In the genomic region with DNA sequence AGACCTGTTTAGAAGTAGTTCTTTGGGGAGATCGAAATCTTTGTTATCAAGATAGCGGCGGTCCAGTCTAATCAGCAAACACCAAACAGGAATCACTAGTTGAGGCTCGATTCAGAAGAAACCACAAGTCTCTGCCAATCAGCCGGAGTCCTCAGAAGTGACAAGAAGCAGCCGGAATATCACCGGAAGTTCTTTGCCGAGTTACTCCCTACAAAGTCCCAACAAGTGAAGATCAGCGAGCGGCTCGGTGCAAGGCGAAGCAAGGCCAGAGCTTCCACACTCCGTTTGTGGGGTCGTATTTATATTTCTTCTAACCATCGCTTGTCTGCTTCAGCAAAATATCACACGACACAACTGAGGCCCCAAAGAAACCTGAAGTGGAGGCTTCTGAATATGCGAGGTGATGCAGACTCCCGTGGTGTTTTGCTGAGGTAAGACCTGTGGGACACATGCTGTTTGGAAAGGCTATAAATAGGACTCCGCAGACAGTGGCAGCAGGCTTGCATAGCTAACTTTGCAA, we compare ENCODE assay signal across 17 mouse cellular contexts. TPM values are rescaled to one million over a fixed set of nuclear protein-coding genes. Genes with fewer than 3 reads are reported as not detected.
DNase-seq lines count a peak whose midpoint lies in the region; ATAC-seq and TF ChIP-seq lines count a peak whose summit lies in the region.
"Had no signal": no experiment of that assay in that cellular context is flagged by ENCODE, and none has a peak within 500 bp of the region (broad histone marks: within the 10 kb centered on the region; RNA-seq: fewer than 3 reads in every experiment).

No protein-coding gene starts in this region.

- WGBS in forebrain, embryonic 11.5 days, result 88% methylated on average over 19 of the region's 19 CpGs
- 87% methylated on average over 19 of the region's 19 CpGs for WGBS in forebrain, embryonic 12.5 days
- 59% methylated on average over 19 of the region's 19 CpGs for WGBS in heart, embryonic 11.5 days (ENCODE audit: insufficient replicate concordance)
- WGBS in liver, embryonic 11.5 days, result 56% methylated on average over 19 of the region's 19 CpGs

- H3K27me3 ChIP-seq in forebrain, embryonic 11.5 days (ENCODE audit: control insufficient read depth, insufficient read depth, low read length), result no peaks in the 10 kb centered on the region
- H3K27me3 ChIP-seq in forebrain, embryonic 12.5 days, result no peaks in the 10 kb centered on the region
- no peaks in the 10 kb centered on the region for H3K27me3 ChIP-seq in heart, embryonic 11.5 days (ENCODE audit: control insufficient read depth, insufficient read depth, low read length)
- no peaks in the 10 kb centered on the region; the same call in 1 of the 2 replicates for H3K27me3 ChIP-seq in liver, embryonic 11.5 days (replicated peaks; ENCODE audit: control insufficient read depth, insufficient read depth, low read length)
- H3K27me3 ChIP-seq: kidney, embryonic 15.5 days; midbrain, embryonic 12.5 days had no signal

- H3K27ac ChIP-seq in forebrain, embryonic 11.5 days (ENCODE audit: low read depth, low read length), result no peak overlapping the region
- H3K27ac ChIP-seq in forebrain, embryonic 12.5 days, result no peak overlapping the region
- H3K27ac ChIP-seq in ES-E14 (ENCODE audit: insufficient read depth, low read depth, low read length, poor library complexity, severe bottlenecking), result peak overlapping the region; percentile 55
- H3K27ac ChIP-seq in heart, embryonic 11.5 days (ENCODE audit: low read depth, low read length), result peak overlapping the region; percentile 66; the same call in 1 of the 2 replicates
- H3K27ac ChIP-seq in liver, embryonic 11.5 days (ENCODE audit: low read depth, low read length), result peak overlapping the region; percentile 54
- H3K27ac ChIP-seq: midbrain, embryonic 12.5 days had no signal

- H3K36me3 ChIP-seq in forebrain, embryonic 11.5 days (ENCODE audit: control insufficient read depth, insufficient read depth, low read length), result no peaks in the 10 kb centered on the region
- H3K36me3 ChIP-seq in forebrain, embryonic 12.5 days (replicated peaks), result no peaks in the 10 kb centered on the region
- no peaks in the 10 kb centered on the region for H3K36me3 ChIP-seq in ES-E14 (ENCODE audit: control insufficient read depth, insufficient read depth, low read length, poor library complexity, severe bottlenecking)
- H3K36me3 ChIP-seq in heart, embryonic 11.5 days (ENCODE audit: control insufficient read depth, insufficient read depth, low read length), result no peaks in the 10 kb centered on the region
- no peaks in the 10 kb centered on the region for H3K36me3 ChIP-seq in liver, embryonic 11.5 days (ENCODE audit: control insufficient read depth, insufficient read depth, low read length)
- H3K36me3 ChIP-seq: kidney, embryonic 15.5 days; midbrain, embryonic 12.5 days had no signal

- H3K9ac ChIP-seq in forebrain, embryonic 11.5 days (ENCODE audit: low read length), result no peak overlapping the region
- H3K9ac ChIP-seq in forebrain, embryonic 12.5 days, result no peak overlapping the region
- peak overlapping the region; percentile 38 for H3K9ac ChIP-seq in ES-E14 (ENCODE audit: insufficient read depth, low read depth, low read length, poor library complexity, severe bottlenecking)
- H3K9ac ChIP-seq in heart, embryonic 11.5 days (ENCODE audit: low read depth, low read length), result 0 out of 2 replicates have a peak overlapping the region, but pooled peaks have one; percentile 39
- peak overlapping the region; percentile 57 for H3K9ac ChIP-seq in liver, embryonic 11.5 days (ENCODE audit: low read depth, low read length)
- H3K9ac ChIP-seq: kidney, embryonic 15.5 days; midbrain, embryonic 12.5 days had no signal

- H3K9me3 ChIP-seq in forebrain, embryonic 11.5 days (ENCODE audit: control insufficient read depth, low read length), result no peaks in the 10 kb centered on the region
- no peaks in the 10 kb centered on the region for H3K9me3 ChIP-seq in forebrain, embryonic 12.5 days
- no peaks in the 10 kb centered on the region for H3K9me3 ChIP-seq in ES-E14 (ENCODE audit: control insufficient read depth, insufficient read depth, low read depth, low read length)
- no peaks in the 10 kb centered on the region for H3K9me3 ChIP-seq in heart, embryonic 11.5 days (replicated peaks; ENCODE audit: control insufficient read depth, low read length)
- no peaks in the 10 kb centered on the region for H3K9me3 ChIP-seq in liver, embryonic 11.5 days (ENCODE audit: control insufficient read depth, low read length)
- H3K9me3 ChIP-seq: kidney, embryonic 15.5 days; midbrain, embryonic 12.5 days had no signal

- no peak overlapping the region for H3K4me3 ChIP-seq in forebrain, embryonic 11.5 days (ENCODE audit: low read depth, low read length)
- no peak overlapping the region for H3K4me3 ChIP-seq in forebrain, embryonic 12.5 days (replicated peaks)
- peak overlapping the region; percentile 37 to 53 for H3K4me3 ChIP-seq in ES-E14 (ENCODE audit: insufficient read depth in 1 of 2, low read depth in 1 of 2, low read length in 2 of 2, poor library complexity in 1 of 2, severe bottlenecking in 1 of 2)
- H3K4me3 ChIP-seq in heart, embryonic 11.5 days (ENCODE audit: low read depth, low read length), result no peak overlapping the region
- H3K4me3 ChIP-seq in liver, embryonic 11.5 days (ENCODE audit: low read depth, low read length), result peak overlapping the region; percentile 37
- H3K4me3 ChIP-seq: kidney, embryonic 15.5 days; midbrain, embryonic 12.5 days had no signal

- H3K4me2 ChIP-seq in forebrain, embryonic 11.5 days (ENCODE audit: low read depth, low read length, severe bottlenecking), result no peak overlapping the region
- no peak overlapping the region for H3K4me2 ChIP-seq in forebrain, embryonic 12.5 days
- 0 out of 2 replicates have a peak overlapping the region, but pooled peaks have one; percentile 10 for H3K4me2 ChIP-seq in heart, embryonic 11.5 days
- peak overlapping the region; percentile 36 for H3K4me2 ChIP-seq in liver, embryonic 11.5 days
- H3K4me2 ChIP-seq: kidney, embryonic 15.5 days; midbrain, embryonic 12.5 days had no signal

- in situ Hi-C loops in ES-E14 (cut with MboI; ENCODE audit: low sequenced_read_pairs in 2 of 2, unreplicated experiment in 2 of 2), result loop anchor here in 1 of 2 experiments (25.0 kb wide), 1 partner anchor 1195 kb away; a partner anchor contains a TSS

- no peaks in the 10 kb centered on the region; the same call in 1 of the 2 replicates for H3K4me1 ChIP-seq in forebrain, embryonic 11.5 days (replicated peaks; ENCODE audit: control insufficient read depth, insufficient read depth, low read length)
- H3K4me1 ChIP-seq in forebrain, embryonic 12.5 days, result peaks cover 8% of the 10 kb centered on the region
- H3K4me1 ChIP-seq in ES-E14 (ENCODE audit: control insufficient read depth in 2 of 2, insufficient read depth in 2 of 2, low read length in 2 of 2, poor library complexity in 1 of 2), result peaks cover 5 to 41% of the 10 kb centered on the region in 2 experiments
- H3K4me1 ChIP-seq in heart, embryonic 11.5 days (ENCODE audit: control insufficient read depth, insufficient read depth, low read length), result peaks cover 13% of the 10 kb centered on the region
- peaks cover 33% of the 10 kb centered on the region for H3K4me1 ChIP-seq in liver, embryonic 11.5 days (replicated peaks; ENCODE audit: control insufficient read depth, insufficient read depth, low read length)

- peak; percentile 21 for DNase-seq in forebrain, embryonic 11.5 days (ENCODE audit: low spot score)
- no peak for DNase-seq in ES-E14 (ENCODE audit: low read depth, low spot score)
- DNase-seq in liver, embryonic 11.5 days (ENCODE audit: low spot score), result no peak
- no peak for DNase-seq in adrenal gland, postnatal 25 days
- no peak for DNase-seq in adrenal gland, postnatal 10 days
- no peak for DNase-seq in adrenal gland, postnatal 36 days
- DNase-seq: cerebellum, postnatal 36 days; left cerebral cortex, postnatal 4 days; right cerebral cortex, postnatal 14 days had no signal

- ATAC-seq in forebrain, embryonic 11.5 days (replicated peaks; ENCODE audit: low FRiP score), result no peak
- no peak for ATAC-seq in forebrain, embryonic 12.5 days (ENCODE audit: low FRiP score)
- ATAC-seq in heart, embryonic 11.5 days (replicated peaks; ENCODE audit: insufficient number of reproducible peaks, low FRiP score, low TSS enrichment), result no peak
- no peak for ATAC-seq in liver, embryonic 11.5 days (replicated peaks; ENCODE audit: low FRiP score)
- ATAC-seq: hindbrain, embryonic 16.5 days had no signal

TF ChIP-seq in ES-E14, 5 proteins besides CTCF, POLR2A, EP300 and RAD21 (continues in another document):
- TF ChIP-seq ZC3H11A (IDR thresholded peaks at IDR 0.05; ENCODE audit: borderline replicate concordance, low read depth, low read length), result no peak
- 0 out of 2 replicates have a peak, but pooled peaks have one; percentile 35 for TF ChIP-seq MAFK (IDR thresholded peaks at IDR 0.05; ENCODE audit: insufficient read depth, low read depth, low read length)

RNA-seq across cellular contexts. Expression of a gene that starts 10.1 kb away (rescaled TPM):
- polyA plus RNA-seq in forebrain, embryonic 11.5 days (2014; fragmentation: Nextera tagmentation; extraction: Ambion mirVana), result not detected in 2 replicates
- polyA plus RNA-seq in forebrain, embryonic 12.5 days (2016; fragmentation: Nextera tagmentation; extraction: Ambion mirVana), result not detected in 2 replicates
- not detected in 2 replicates for total RNA-seq in ES-E14 (2012; rRNA removed)
- polyA plus RNA-seq in heart, embryonic 11.5 days (2014; fragmentation: Nextera tagmentation; extraction: Ambion mirVana), result not detected in 2 replicates
- not detected in 2 replicates for polyA plus RNA-seq in liver, embryonic 11.5 days (2014; fragmentation: Nextera tagmentation; extraction: Ambion mirVana)
- total RNA-seq in adrenal gland, postnatal 25 days (2021), result not detected in 2 replicates
- total RNA-seq in adrenal gland, postnatal 10 days (2021), result not detected
- total RNA-seq in adrenal gland, postnatal 36 days (2021), result not detected
- total RNA-seq: gastrocnemius, postnatal 4 days; left cerebral cortex, postnatal 4 days had no signal
- polyA plus RNA-seq: embryonic facial prominence, embryonic 14.5 days; hindbrain, embryonic 16.5 days; kidney, embryonic 15.5 days; lung, embryonic 16.5 days; midbrain, embryonic 12.5 days had no signal

RNA-seq across cellular contexts. Expression of a gene that starts 21.8 kb away (rescaled TPM):
- polyA plus RNA-seq in forebrain, embryonic 11.5 days (2014; fragmentation: Nextera tagmentation; extraction: Ambion mirVana), result 27.5 and 31.5 TPM in 2 replicates
- polyA plus RNA-seq in forebrain, embryonic 12.5 days (2016; fragmentation: Nextera tagmentation; extraction: Ambion mirVana), result 26.4 and 26.6 TPM in 2 replicates
- 75.5 and 96.2 TPM in 2 replicates for total RNA-seq in ES-E14 (2012; rRNA removed)
- polyA plus RNA-seq in heart, embryonic 11.5 days (2014; fragmentation: Nextera tagmentation; extraction: Ambion mirVana), result 17.3 and 19.3 TPM in 2 replicates
- 16.1 and 18.2 TPM in 2 replicates for polyA plus RNA-seq in liver, embryonic 11.5 days (2014; fragmentation: Nextera tagmentation; extraction: Ambion mirVana)
- 52.7 and 54.9 TPM in 2 replicates for total RNA-seq in adrenal gland, postnatal 25 days (2021)
- total RNA-seq in adrenal gland, postnatal 10 days (2021), result 10 to 100 TPM; 43.8 to 53.5 TPM
- total RNA-seq in adrenal gland, postnatal 36 days (2021), result 10 to 100 TPM; 50.9 to 51.9 TPM

RNA-seq across cellular contexts. Expression of a gene that starts 30.6 kb away (rescaled TPM):
- polyA plus RNA-seq in forebrain, embryonic 11.5 days (2014; fragmentation: Nextera tagmentation; extraction: Ambion mirVana), result 41.7 and 43.2 TPM in 2 replicates
- 39.8 and 40.3 TPM in 2 replicates for polyA plus RNA-seq in forebrain, embryonic 12.5 days (2016; fragmentation: Nextera tagmentation; extraction: Ambion mirVana)
- 44.2 and 57.6 TPM in 2 replicates for total RNA-seq in ES-E14 (2012; rRNA removed)
- polyA plus RNA-seq in heart, embryonic 11.5 days (2014; fragmentation: Nextera tagmentation; extraction: Ambion mirVana), result 28.9 and 33.7 TPM in 2 replicates
- 46.2 and 46.9 TPM in 2 replicates for polyA plus RNA-seq in liver, embryonic 11.5 days (2014; fragmentation: Nextera tagmentation; extraction: Ambion mirVana)
- total RNA-seq in adrenal gland, postnatal 25 days (2021), result 22.6 and 23.8 TPM in 2 replicates
- total RNA-seq in adrenal gland, postnatal 10 days (2021), result 10 to 100 TPM; 22.6 to 25.6 TPM
- total RNA-seq in adrenal gland, postnatal 36 days (2021), result 10 to 100 TPM; 23.1 to 24.2 TPM

Comparison
In these comparisons a context has a peak if more than half of its experiments do, and no peak if none do; other contexts are left out.
1. H3K27ac ChIP-seq: peak in ES-E14 (single experiment), heart, embryonic 11.5 days (single experiment) and liver, embryonic 11.5 days (single experiment); none in forebrain, embryonic 11.5 days (single experiment) and forebrain, embryonic 12.5 days (single experiment).
2. H3K4me2 ChIP-seq: peak in heart, embryonic 11.5 days (single experiment) and liver, embryonic 11.5 days (single experiment); none in forebrain, embryonic 11.5 days (single experiment) and forebrain, embryonic 12.5 days (single experiment).
3. H3K4me3 ChIP-seq: peak in ES-E14 (2 of 2) and liver, embryonic 11.5 days (single experiment); none in forebrain, embryonic 11.5 days (single experiment), forebrain, embryonic 12.5 days (single experiment) and heart, embryonic 11.5 days (single experiment).
4. H3K9ac ChIP-seq: peak in ES-E14 (single experiment), heart, embryonic 11.5 days (single experiment) and liver, embryonic 11.5 days (single experiment); none in forebrain, embryonic 11.5 days (single experiment) and forebrain, embryonic 12.5 days (single experiment).